Mouse (Mus musculus) retina, postnatal 1 day (tissue): ENCODE measurements at regions not wholly inside any gene's neighbourhood (a gene's known extent, or its start where the extent isn't known, plus 50 kb on each side); places are given as distances from the start of the nearest gene placed in this dataset.

Source experiments
- DNase-seq: peaks from one replicate; pipeline ENCODE4 v3.0.0-alpha.2; 2012

DNA sequence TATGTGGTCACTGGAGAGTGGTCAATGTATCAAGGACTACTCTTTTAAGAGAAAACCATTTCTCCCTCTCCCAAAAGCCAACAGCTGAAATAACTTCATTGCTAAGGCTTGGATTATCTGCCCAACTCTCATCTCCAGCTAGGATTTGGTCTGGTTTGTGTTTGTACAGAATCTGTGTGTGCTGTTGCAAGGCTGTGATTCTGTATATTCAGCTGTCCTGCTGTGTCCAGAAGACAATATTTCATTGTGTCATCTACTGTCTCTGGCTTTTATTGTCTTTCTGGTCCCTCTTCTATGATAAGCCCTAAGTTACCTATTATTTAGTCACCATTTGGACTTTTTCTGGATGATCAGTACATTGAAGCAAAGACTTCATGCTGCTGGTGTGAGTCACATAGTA is 110.9 kb downstream of the Cenpc1 start:
- DNase-seq: no peak

DNA sequence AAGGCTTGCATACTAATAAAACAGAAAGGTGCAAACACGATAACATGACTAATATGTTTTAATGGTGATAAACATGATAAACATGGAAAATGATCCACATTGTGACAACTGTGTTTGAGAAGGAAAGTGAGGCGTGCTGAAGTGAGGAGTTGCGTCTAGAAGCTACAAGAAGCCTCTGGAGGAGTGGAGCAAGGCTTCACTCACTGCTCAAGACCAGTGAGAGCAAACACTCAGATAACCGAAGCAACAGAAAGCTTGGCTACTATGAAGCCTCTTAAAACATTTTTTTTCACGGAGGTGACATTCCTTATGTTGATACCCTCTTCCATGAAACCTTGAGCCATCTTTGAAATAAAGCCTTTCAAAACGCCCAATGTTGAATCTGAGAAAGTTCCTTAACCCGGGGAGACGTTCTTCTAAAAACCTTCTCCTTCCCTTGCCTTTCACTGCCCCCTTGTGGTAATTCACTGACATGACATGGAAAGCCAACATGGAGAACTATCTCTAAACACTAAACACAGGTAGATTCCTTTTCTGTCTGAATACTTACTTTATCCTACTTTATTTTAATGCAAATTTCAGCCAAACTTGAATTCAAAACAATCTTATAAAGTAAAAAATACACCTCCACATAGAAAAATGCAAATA is 128.6 kb downstream of the Cenpc1 start:
- peak; percentile 80 for DNase-seq

DNA sequence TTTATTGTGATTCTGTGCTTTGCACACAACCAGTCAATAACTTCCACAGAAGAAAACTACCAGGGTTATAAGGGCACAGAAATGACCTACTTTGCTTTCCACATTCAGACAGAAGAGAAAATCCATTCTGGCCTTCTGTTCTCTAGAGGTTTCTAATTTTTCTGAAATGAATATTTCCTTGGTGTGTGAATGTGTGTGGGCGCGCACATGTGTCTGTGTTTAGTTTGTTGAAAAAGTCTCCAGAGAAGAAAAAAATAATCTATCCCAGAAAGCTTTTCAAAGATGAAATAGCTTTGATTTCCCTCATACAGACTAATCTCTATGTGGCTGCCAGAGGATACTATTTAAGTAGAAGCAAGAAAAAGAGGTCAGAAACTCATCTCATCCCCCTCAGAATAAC is 147.1 kb downstream of the Cenpc1 start:
- DNase-seq: no peak

DNA sequence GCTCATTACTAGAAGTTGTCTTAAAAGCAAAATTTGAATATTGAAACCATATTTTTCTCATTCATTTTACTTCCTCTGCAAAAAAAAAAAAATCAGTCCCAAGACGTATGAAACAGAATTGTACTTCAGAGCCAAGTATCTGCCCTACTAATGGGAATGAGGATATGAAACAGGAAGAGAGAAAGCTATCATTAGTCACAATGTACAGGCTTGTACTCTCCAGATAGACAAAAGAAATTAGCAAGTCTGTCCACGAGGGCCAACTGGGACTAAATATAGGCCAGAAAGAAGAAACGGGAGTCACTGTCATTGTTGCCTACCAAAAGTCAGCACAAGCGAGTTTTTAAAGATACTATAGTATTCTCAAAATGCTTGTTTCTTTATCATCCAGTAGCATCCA is 150.4 kb downstream of the Cenpc1 start:
- no peak for DNase-seq

DNA sequence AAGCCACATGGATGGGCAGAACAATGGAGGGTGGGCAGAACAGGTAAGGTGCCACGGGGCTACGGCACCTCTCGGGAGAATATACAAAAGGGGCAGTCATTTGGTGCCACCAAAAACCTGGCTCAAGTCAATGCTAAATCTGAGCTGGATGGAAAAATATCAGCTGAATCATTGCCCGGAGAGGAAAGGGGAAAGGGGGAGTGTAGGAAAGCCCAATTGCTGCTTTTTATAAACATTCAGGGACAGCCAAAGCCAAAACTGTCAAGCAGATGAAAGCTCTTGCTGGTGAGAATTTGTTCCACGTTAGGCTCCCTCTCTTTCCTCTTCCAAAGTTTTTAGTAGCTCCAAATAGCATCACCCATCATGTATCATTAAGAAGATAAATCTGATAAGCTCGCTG is 168.9 kb downstream of the Cenpc1 start:
- no peak for DNase-seq

DNA sequence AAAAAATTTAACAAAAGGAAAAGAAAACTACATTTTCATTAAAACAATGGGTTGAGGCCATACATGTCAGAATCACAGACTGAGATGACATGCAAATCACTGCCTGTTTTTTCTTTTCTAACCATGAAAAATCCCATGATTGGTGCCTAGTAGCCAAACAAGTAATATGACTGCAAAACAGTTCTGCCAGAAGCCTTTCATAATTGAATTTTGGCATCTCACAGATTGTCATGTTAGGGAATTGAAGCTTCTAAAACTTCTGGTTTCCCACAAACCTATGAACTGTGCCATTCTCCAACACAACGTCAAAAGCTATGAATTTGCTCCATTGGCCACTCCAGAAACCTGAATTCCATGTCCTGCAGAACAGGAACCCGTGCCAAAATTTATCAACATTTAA is 169.6 kb downstream of the Cenpc1 start:
- DNase-seq: no peak

DNA sequence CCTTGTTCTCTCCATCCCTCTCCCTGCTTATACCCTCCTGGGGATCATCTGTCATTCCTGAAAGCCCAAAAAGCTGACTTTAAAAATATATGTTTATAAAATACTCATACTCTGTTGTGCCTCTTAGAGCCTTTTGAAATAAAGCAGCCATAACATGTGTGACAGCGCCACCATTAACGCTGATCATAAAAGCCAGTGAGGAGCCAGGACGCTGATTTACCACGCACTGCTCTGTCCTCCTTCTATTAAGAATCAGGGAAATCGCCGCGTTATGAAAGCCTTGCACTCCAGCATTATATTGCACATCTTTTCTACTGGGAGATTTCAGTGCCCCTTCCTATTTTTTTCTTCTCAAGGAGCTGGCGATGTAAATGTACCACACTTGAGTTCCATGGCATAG is 195.1 kb downstream of the Cenpc1 start:
- DNase-seq: peak; percentile 11

DNA sequence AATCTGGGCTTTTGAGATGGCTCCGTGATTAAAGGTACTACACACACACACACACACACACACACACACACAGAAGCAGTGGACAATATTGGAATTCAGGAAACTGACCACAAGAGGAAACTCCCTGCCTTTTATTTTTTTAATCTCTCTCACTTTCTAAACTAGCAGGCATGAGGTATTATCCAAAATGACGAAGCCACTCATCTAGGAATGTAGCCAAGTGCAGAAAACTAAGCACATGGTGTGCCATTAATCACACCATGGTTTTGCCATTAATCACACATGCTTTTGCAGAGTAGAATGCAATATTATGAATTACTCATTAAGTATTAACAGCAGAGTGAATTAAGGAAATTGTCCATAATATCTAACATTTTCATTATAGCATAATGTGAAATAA is 232.8 kb downstream of the Cenpc1 start:
- no peak for DNase-seq

DNA sequence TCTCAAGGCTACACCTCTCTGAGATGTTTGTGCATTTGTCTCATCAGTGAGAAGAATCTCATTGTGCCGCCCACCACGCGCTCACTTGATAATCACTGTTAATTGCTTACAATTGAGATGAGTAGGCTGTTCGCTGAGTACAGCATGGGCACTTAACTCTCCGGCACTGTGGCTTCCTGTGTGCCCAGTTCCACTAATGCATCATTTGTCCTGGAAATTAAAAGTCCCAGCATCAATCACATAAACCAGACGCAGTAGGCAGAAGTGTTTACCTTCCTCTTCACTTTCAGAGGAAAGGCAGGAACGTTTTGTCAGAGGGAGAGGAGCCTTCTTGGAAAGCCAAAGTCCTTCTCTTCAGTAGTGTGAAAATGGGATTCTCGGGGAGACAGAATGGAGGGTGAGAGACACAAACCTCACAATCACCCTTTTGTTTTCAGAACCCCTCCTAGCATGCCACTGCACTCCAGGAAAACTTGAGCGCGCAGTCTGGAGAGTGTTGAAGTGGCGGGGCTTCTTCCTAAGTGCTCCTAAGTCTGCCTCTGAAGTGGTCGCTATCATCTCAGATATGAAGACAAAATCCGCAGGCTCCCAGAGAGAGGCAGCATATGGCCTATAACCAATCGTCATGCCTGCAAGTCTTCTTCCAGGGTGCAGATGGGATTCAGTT is 269.7 kb downstream of the Cenpc1 start:
- DNase-seq: peak; percentile 39

DNA sequence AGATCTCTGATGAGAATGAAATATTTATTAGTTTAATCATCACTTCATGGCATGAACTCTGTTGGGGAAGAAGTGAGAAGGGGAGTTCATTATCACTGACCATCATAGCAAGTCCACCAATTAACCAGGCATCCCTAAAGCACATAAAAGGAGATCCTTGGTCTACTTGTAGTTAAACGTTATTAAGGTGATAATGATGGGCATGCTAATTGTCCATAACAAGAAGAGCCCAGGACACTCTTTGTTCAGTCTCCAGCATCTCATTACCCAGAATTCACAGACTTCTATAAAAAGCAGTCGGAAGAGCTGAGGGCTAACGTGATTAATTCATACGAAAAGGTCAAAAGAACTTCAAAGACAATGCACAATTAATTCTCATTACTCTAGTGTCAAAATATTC is 272.2 kb downstream of the Cenpc1 start:
- peak; percentile 70 for DNase-seq

DNA sequence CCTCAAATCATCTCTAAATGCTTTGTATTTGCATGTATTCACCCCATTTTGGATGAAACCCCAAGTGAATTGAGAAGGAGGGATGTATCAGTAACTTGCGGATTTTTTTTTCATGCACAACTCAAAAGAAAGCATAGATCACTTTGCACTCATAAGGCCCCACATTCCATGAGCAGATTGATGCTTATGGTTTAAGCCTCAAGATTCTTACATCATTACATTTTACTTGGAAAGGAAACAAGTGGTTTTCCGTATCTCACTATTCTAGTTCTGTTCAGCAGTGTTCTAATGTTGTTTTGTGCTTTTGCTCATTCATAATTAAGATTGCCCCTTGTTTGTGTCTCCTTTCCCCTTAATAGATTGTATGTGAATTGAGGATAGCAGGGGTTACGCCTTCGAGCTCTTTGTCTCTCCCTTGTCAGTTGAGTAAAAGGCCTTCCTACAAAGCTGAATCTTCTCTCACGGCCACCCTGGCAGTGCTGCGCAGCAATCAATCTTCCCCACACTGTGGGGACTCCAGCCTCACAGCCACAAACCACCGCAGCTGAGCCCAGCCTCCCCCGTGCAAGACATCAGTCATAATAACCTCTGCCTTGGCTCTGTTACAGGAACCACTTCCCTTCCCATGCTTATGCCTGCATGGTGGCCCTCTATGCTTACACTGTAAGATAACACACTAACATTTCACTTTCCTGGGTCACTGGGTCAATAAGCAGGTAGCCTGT is 284.5 kb downstream of the Cenpc1 start:
- no peak for DNase-seq

DNA sequence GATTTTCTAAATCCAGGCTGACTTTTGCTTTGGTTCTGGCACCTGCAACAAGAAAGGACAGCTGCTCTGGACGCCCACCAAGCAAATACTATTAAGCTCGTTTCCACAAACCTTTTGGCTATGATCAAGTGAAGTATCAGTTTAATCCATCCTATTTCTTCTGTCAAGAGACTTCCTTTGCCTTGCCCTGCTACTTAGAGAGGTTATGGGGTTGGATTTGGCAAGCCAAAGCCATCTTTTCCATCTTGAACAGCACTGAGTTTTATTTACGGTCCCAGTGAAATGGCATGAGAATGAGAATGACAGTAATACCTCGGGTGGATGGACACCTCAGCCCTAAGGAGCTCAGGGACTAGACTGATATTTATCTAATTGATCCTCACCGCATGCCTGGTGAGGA is 285.4 kb downstream of the Cenpc1 start:
- DNase-seq: peak; percentile 55

DNA sequence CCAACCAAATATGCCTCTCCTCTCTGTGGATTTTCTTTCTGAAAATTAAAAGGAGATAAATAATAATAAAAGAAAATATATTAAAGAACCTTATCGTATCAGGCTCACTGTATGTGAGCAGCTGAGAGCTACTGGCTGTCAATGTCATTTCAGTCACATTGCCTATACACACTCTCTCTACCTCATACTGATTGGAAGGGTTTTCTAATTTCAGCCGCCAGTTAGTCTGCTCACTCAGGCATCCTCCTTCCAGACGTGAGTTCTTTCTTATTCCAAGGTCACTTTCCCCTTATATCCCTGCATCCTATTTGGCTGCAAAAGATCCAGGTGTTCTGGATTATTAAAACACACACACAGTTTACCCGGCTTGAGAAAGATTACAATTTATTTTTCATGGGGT is 286.2 kb downstream of the Cenpc1 start:
- DNase-seq: no peak

DNA sequence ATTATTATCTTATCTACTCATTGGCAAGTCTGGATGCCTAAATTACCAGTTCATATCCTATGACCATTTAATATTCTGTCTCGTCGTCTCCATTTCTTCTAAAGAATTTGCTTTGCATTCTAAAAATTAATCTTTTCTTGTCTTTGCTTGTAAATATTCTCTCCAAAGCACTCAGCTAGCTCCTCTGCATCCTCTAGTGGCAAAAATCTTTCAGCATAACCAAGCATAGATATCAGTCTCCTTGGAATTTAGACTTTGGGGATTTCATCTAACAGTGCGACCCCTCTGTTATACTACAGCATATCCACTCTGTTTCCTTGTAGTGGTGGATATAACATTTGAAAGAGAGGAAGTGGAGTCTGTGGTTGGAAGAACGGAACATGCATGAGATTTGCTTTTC is 292.7 kb downstream of the Cenpc1 start:
- DNase-seq: no peak

DNA sequence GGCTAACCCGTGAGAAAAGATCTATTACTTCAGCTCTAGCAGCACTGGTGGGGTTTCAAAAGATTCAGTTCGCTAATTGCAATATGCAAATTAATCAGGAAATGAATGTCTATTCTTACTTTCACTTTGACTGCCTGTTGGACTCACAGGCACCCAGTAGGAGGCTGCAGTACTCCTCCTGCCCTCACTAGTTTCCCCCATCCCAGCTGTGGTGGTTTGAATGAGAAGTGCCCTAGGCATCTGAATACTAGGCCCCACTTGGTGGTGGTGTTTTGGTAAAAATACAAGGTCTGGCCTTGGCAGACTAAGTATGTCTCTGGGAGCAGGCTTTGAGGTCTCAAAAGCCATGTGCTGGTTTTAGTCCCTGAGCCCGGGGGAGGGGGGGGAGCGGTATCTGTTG is 293.3 kb downstream of the Cenpc1 start:
- peak; percentile 50 for DNase-seq

DNA sequence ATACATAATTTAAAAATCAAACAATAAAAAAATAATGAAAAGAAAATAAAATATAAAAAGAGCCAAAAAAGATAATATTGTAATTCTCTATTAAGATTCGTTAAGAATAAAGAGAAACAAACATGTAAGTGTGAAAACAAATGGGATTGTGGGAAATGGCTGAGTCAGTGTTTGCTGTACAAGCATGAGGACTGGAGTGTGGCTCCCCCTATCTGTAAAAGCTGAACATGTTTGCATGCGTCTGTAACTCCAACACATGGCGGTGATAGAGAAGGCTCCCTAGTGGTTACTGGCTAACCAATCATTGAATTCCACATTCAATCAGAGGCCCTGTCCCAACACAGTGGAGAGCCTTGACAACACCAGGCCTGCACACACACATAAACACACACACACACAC is 298.2 kb downstream of the Cenpc1 start:
- DNase-seq: no peak

DNA sequence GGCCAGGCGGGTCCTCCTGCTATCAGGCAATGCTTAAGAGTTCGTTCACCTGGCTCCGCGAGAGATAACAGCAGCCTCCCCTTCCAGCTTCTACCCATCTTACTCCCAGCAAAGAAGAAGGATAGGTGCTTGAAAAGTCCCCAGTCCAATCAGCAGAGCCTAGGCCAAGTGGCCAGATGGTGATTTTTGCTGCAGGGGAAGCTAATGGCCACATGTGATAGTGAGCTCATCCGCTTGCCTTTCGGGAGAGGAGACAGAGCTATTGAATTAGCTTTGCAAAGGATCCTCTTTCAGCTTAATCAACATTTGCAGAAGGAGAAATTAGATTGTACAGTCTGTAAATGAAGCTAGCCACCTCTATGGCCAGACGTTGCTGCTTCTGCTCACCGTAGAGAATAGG is 308.7 kb downstream of the Cenpc1 start:
- DNase-seq: peak; percentile 7

DNA sequence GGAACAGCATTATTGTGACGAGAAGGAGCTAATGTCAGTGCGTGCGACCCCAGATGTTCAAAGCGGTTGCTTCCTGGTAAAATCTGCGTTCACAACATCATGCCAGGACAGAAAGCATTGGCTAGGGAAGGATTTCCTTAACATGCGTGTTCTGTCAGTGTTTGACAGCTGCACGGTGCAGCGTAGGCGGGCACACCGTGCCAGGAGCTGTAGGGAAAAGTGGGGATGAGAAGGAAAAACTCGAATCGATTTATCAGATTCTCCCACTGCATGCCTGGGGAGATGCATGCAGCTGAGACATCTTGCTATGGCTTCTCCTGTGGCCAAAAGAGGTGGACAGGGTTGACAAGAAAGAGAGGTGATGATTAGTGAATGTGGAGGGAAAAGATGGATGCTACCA is 311.2 kb downstream of the Cenpc1 start:
- no peak for DNase-seq

DNA sequence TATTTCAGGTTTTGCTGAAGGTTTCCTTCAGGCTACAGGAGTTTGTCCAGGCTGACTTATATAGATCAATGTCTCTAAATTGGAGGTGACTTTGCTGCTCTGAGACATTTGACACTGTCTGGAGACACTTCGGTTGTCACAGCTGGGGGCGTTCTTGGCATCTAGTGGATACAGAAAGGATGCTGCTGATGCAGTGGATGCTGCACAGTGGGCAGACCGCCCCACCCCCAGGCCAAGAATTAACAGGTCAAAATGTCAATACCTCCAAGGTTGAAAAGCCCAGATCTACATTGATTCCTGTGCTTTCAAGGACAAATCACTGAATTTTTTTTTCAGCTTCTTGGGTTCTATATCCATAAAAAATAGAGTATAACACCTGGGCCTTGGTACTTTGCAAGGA is 312.3 kb downstream of the Cenpc1 start:
- DNase-seq: no peak

DNA sequence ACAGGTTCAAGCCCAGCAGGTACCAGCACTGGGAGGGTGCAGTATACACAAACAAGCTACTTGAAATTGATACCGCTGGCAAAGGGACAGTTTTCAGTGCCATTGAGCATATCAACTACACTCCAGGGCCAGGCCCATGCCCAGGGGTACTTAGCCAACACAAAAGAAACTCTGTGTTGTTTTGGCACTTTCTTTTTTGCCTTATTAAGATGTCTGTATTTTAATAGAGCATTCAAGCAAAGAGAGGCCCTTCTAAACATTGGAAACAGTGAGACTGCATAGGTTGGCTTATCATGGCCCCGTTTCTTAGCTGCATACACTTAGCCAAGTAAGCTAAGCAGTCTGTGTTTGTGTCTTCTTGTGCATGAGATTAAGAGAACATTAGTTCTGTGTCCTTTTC is 313.7 kb downstream of the Cenpc1 start:
- DNase-seq: no peak

DNA sequence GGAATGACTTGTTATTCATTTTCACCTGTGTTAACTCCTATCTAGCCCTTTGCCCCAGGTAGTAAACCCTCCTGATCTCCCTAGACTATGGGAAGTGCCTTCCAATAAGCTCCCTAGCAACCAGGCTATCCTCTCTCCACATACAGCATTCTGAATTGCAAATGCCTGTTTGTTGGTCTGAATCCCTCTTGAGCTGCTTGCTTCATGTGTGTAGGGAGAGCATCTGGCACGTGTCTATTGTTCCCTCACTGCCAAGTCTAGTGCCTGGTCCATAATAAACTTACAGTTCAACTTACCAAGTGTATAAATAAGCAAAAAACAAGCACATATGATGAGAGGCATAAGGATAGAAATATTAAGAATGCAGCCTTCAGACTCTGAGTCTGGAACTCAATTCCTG is 314.5 kb downstream of the Cenpc1 start:
- no peak for DNase-seq

DNA sequence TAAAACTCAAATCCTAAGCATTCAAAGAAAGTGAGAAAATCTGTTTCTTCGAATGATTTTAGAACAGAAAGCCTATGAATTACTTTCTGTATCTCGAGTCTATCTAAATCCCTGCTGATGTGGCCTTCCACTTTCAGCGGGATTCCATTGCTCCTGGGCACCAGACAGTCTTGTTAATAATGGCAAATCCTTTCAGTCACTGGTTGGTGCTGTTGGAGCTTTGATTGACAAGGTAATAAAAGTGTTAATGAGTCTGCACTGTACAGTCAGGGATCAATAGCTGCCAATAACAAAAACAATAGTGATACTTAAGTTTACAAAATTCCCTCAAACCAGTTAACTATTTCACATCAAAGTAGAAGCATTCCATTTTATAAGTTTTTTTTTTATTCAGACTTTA is 335.8 kb downstream of the Cenpc1 start:
- no peak for DNase-seq

DNA sequence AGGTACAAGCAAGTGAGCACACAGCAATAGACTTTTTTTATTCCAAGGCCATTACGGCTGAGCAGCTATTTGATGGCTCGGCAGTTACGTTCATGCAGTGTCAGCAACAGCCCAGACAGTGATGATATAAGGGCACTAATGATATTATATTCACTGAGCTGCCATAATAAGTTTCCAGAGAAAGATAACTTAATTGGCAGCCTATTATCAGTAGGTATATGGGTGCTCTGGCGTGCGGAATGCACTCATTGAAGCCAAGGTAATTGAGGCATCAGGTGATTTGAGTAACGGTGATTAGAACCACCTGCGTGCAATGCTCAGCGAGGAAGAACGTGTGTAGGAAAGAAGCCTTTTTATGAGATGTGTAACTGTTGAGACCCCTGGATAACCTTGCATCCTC is 358.0 kb downstream of the Cenpc1 start:
- DNase-seq: peak; percentile 3

DNA sequence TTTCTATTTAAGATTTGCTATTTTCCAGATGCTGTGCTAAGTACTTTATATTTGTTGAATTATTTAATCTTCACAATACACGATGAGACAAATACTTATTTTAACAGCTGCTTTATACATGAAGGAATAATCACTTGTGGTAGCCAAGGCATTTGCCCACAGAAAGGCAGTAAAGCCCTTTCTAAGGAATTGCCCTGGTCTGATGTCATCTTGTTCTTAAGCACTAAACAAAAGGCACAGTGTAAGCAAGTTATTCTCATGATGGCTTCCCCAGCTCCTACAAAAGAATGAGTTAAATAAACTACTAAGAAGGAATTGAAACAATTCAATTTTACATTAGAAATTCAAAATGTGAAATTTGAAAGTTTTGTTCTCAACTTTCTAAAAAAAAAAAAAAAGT is 358.8 kb downstream of the Cenpc1 start:
- DNase-seq: no peak

DNA sequence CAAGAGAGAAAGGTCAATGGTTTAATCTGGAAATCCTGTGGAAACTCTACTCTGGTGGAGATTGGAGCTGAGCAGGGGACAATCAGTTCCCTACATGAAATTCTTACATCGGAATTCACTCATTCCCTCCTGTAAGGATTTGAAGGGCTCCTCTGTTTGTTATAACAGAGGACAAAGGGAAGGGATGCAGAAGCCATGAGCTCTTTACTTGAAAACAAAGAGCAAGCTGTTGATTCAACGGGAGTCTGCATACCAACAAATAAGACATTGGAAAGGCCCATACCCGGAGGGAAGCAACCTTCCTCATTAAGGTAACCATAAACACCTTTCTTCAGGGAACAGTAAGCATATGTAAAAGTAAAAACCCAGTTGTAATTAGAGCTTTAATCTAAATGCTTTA is 359.3 kb downstream of the Cenpc1 start:
- peak; percentile 38 for DNase-seq
